Mouse (Mus musculus): ENCODE measurements around the gene Dnmt3c. TPM values are rescaled to one million over a fixed set of nuclear protein-coding genes. Genes with fewer than 3 reads are reported as not detected.
"Not testable (repeated sequence)": the region's sequence is repeated elsewhere in the genome, so short reads cannot be mapped to it uniquely, and the experiment has no call there.

The Dnmt3c gene
- total RNA-seq (2021), result not detected
- long read RNA-seq, experiment 1, result 0 reads
- long read RNA-seq, experiment 2, result 0 reads

DNA sequence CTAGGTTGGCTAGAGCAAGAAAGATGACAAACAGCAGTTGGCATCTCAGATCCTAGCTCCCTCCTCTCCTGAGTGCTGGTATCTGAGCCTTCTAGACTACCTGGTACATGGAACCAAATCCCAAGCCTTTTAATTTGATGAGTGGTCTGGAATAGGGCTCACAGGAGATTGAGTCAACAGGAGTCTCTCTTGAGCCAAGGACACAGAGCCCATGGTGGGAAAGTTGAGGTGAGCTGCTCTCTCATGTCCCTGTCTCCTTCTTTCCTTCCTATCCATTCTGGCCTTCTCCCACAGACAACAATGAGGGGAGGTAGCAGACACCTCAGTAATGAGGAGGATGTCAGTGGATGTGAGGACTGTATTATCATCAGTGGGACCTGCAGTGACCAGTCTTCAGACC, at the start of gene Dnmt3c:
TSS of gene Dnmt3c (plus strand) at position 301 of the 400 bp plus-strand sequence.
- no peak for DNase-seq (ENCODE audit: low spot score in 2 of 2)

DNA sequence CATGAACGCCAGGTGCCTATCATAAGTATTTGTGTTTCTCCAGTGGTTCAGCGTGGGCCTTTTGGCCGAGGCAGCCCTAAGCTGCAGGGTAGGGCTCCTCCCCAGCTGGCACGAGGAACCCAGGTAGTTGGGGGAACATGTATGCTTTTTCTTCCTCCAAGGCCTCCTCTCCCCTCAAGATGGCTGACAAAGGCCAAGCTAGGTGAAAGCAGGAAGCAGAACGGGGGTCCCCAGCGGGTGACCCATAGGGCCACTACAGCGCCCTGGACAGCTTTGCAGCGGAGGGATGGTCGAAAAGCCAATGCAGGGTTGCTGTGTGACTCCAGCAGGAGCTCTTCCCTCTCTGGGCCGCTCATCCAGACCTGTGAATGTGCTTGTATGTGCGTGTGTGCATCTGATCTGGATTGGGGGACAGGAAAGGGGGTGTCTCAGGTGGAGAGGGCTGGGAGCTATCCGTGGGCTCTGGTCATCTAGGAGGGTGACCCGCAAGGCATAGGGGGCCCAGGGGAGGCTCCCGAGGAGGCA, 47.6 kb upstream of the Dnmt3c start:
- no peak for DNase-seq (ENCODE audit: low spot score in 2 of 2)

DNA sequence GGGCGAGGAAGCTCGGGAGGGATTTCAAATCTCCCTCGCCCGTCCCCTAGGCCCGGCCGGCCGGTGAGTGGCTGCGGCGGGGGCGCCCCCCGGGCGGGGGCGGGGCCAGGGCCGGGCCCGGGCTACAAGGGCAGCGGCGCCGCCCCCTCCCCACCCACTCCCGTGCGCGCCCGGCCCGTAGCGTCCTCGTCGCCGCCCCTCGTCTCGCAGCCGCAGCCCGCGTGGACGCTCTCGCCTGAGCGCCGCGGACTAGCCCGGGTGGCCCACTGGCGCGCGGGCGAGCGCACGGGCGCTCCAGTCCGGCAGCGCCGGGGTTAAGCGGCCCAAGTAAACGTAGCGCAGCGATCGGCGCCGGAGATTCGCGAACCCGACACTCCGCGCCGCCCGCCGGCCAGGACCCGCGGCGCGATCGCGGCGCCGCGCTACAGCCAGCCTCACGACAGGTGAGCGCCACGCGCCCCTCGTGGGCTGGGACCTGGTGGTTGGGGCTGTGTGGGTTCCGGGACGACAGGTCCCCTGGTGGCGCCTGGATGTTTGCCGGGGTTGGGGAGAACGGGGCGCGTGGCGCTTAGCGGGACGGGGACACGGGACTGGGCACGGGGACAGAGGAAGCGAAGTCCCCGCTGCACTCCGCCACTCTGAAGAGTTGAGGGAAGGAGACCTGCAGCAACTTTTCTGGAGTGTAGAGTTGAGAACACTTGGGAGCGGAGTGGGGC, 47.0 kb upstream of the Dnmt3c start, which contains the start of gene Dnmt3b:
TSS of gene Dnmt3b (plus strand) at position 153 of the 716 bp plus-strand sequence.
- peak; percentile 20 to 37 for DNase-seq (ENCODE audit: low spot score in 2 of 2)

DNA sequence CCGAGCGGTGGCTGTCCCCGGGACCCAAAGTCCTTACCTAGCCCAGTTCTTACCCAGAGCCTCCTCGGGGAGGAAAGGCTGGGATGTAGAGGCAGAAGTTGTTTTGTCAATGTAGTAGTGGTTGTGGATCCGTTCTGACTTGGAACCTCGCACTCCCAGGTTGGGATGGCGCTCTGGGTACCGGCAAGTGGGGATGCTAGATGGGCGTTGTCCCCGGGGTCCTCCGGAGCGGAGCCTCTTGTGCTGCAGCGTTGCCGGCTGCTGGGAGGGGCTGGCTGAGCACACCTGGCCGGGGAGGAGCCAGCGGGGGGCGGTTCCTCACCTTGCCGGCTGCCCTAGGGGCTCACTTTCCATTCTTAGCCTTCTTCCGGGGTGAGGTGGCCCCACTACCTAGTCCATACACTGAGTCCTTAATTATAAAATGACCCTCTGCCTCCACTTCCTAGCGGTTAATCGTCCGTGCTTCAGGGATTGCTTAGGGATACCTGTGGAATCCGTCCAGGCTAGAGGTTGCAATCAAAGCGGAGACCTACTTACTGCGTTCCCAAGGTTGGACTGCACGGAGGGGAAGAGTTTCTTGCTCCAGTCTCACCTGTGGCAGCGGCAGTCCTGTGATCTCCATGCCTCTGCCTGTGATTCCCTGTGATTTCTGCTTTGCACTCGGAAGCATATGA, 46.3 kb upstream of the Dnmt3c start:
- DNase-seq (ENCODE audit: low spot score in 2 of 2), result no peak

DNA sequence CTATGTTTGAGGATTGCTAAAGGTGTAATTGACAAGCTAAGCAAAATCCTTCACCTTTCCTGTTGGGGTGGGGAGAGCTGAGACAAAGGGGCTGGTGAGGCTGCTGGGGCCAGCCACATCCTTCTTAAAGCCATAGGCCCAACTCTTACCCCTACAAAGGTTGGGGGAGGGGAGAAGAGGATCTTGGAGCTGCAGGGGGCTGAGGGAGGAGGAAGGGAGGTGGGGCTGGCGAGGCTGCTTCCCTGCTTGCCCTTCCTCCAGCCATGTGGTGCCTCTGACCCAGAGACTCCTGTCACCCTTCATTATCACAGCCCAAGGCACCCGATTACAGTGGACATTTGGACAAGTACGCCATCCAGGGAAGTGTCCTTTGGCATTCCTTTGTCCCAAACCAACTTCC, 44.8 kb upstream of the Dnmt3c start:
- no peak for DNase-seq (ENCODE audit: low spot score in 2 of 2)

DNA sequence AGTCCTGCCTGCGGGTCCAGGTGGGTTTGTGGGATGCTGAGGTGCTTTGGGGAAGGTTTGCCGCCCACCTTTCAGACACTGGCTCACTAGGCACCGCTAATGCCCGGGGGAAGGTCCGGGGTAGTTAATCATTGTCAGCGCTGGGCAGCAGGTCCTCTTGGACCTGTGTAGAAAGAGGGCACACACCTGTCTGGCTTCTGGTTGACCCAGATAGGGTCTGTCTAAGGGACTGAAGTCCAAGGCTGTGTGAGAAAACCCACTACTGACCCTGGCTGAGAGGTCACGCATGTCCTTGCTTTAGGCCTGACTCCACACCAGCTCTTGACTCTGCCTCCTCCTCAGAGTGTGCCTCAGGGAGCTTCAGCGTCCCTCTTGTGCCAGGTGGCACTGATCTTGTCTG, 38.8 kb upstream of the Dnmt3c start:
- not testable (repeated sequence) for DNase-seq (ENCODE audit: low spot score in 2 of 2)

DNA sequence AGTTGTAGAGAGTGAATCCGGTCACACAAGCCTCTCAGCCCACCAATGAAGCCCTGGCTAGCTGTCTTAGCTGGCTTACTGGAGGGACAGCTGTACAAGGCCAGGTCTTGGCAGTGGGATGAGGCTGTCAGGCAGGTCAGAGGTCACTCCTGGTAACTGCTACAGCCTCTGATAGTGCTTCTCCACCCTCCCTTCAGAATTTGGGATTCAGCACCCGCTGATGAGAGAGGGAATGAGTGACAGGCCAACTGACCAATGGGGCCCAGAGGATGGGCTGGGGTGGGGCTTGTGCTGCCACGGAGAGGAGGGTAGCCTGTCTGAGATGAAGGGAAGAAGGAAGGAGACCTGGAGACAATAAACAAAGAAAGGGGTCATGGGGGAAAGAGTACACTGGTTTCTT, 35.8 kb upstream of the Dnmt3c start:
- no peak for DNase-seq (ENCODE audit: low spot score in 2 of 2)

DNA sequence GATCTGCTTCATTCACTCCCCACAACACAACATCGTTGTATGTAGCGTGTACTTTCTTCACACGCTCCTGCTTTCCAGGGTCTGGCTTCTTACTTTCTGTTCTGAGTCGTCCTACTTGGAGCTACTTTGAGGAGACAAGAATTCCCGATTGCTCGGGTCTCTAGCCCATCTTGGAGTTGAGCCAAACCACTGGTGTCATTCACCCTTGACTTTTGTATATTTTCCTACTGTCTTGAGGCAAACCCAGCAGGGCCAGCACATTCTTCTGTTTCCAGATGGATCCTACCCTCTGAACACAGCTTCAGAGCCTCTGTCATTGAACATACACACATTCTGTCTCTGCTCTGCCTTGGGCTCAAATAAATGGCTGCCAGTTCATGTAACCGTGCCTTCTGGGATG, 31.1 kb upstream of the Dnmt3c start:
- no peak for DNase-seq (ENCODE audit: low spot score in 2 of 2)

DNA sequence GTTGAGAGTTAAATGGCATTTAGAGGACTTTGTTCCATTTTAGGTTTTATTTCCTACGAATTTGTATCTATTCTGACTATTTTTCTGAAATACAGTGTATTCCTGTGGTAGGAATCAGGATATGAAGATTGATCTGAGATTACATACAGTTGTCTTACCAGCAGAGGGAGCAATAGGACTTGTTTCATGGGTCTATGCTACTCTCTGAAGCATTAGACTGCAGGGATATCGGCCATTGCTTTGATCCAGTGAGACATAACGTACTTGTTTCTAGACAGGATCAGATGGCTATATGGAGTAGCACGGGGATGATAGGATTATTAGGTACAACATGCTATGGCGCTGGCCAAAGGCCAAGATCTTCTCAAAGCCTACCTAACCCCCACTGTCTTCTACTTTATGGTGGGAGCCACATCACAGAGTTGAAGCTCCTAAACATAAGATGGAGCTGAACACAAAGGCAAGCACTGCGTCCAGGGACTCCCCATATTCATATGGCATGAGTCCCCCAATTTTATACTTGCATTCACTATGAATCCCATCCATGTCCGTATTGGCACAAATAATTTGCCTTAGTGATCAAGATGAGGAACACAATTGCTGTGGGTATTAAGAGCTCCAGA, 27.6 kb upstream of the Dnmt3c start:
- no peak for DNase-seq (ENCODE audit: low spot score in 2 of 2)

DNA sequence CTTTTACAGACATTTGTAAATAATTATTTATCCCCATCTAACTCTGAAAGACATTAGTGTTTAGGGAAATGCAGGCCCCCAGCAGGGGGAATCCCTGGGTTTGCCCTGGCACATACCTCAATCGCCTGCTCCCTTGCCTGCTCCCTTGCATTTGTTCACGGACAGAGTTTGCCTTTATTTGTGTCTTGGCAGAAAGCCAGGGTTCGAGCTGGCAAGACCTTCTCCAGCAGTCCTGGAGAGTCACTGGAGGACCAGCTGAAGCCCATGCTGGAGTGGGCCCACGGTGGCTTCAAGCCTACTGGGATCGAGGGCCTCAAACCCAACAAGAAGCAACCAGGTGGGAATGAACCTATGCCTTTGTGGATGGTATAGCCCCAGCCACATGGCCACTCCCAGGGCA, 26.3 kb upstream of the Dnmt3c start:
- no peak for DNase-seq (ENCODE audit: low spot score in 2 of 2)

DNA sequence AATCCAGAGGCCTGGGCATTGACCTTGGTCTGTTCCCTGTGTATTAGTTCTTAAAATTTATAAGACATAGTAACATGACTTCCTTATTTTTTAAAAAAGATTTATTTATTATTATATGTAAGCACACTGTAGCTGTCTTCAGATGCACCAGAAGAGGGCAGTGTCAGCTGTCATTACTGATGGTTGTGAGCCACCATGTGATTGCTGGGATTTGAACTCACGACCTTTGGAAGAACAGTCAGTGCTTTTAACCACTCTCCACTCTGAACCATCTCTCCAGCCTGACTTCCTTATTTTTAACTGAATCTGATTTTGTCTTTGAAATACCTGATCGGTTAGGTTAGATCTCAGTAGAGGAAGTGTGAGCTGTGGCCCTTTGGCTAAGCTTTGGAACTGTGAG, 23.8 kb upstream of the Dnmt3c start:
- DNase-seq (ENCODE audit: low spot score in 2 of 2), result no peak

DNA sequence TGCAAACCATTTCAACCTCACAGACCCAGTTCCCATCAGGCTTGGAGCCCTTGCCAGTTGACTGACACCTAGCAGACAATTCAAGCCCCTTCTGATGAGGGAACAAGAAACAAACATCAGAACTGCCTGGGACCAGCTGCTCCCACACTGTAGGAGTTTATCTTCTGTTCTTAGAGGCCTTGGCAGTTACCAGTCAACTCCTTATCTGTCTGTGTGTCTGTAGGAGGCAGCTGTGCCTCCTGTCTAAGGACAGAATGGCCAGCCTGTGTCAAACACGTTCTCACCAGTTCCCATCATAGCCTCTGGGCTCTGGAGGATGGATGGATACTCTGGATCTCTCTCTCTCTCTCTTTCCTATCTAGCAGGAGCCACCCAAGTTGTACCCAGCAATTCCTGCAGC, 21.1 kb upstream of the Dnmt3c start:
- DNase-seq (ENCODE audit: low spot score in 2 of 2), result not testable (repeated sequence)

DNA sequence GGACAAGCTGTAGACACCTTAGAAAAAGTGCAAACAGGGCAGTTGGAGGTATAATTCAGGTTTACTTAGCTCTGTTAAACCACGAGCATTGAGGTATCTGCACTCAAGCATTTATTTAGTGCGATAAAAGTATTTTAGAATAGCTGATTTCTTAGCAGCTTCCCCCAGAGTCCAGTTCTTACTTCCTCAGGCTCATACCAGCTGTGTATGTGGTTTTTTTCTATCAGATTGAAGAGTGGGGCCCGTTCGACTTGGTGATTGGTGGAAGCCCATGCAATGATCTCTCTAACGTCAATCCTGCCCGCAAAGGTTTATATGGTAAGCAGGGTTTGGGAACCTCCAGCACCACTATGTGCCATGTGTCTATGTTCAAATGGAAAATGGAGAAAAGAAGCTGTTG, 19.5 kb upstream of the Dnmt3c start:
- DNase-seq (ENCODE audit: low spot score in 2 of 2), result no peak

DNA sequence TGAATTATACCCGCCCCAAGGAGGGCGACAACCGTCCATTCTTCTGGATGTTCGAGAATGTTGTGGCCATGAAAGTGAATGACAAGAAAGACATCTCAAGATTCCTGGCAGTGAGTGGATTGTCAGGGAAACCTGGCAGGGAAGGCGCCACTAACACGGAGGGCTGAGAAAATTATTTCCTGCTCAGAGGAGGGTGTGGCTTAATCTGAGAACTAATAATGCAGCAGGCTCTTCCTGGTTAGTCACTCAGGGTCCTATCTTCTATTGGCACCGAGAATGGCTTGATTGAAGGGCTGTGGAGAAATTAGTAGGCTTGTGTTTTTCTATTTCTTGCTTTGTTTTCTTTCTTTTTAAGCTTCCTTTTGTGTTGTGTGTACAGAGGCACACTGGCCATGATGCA, 18.9 kb upstream of the Dnmt3c start:
- DNase-seq (ENCODE audit: low spot score in 2 of 2), result no peak

DNA sequence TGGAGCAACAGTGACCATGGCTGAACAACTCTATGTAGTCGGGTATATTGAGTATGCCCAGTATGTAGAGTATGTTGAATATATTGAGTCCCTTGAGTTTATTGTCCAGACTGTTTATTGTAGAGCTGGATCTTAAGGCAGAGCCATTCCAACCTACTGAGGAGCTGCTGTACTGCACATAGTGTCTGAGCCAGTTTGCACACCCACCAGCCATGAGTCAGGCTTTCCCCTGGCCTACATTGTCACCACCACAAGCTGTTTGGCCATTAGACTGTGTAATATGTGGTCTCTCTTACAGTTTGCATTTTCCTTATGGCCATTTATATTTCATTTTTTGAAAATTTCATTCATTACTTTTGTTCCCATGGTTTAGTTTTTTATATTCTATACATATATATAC, 16.5 kb upstream of the Dnmt3c start:
- DNase-seq (ENCODE audit: low spot score in 2 of 2), result no peak

DNA sequence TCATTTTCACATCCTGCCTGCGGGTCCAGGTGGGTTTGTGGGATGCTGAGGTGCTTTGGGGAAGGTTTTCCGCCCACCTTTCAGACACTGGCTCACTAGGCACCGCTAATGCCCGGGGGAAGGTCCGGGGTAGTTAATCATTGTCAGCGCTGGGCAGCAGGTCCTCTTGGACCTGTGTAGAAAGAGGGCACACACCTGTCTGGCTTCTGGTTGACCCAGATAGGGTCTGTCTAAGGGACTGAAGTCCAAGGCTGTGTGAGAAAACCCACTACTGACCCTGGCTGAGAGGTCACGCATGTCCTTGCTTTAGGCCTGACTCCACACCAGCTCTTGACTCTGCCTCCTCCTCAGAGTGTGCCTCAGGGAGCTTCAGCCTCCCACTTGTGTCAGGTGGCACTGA, 3.0 kb upstream of the Dnmt3c start:
- not testable (repeated sequence) for DNase-seq (ENCODE audit: low spot score in 2 of 2)

DNA sequence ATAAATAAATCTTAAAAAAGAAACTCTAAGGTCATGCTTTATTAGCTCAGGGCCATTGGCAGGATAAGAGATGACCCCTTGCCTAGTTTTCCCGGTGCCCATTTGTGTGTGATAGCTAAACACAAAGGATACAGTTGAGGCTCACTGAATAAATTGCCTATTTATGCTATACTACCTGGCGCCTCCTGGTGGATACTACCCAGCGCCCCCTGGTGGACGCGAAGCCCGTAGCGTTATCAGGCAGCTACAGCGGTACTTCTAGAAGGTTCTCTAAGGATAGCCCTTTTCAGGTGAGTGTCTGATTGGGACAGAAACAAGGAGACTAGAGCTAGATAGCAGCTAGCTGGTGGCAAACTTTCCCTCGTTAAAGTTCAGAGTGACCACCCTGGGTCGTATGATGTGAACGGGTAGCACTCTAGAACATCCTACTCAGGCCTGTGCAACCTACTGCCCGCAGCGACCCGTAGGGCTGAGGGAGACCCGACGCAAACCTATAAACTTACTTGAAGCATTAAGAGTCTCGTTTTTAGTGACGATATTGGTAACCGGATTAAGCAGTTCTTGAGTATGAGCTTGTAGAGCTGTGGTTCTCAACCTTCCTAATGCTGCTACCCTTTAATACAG, 1.9 kb upstream of the Dnmt3c start:
- DNase-seq (ENCODE audit: low spot score in 2 of 2), result peak; percentile 11 to 41

DNA sequence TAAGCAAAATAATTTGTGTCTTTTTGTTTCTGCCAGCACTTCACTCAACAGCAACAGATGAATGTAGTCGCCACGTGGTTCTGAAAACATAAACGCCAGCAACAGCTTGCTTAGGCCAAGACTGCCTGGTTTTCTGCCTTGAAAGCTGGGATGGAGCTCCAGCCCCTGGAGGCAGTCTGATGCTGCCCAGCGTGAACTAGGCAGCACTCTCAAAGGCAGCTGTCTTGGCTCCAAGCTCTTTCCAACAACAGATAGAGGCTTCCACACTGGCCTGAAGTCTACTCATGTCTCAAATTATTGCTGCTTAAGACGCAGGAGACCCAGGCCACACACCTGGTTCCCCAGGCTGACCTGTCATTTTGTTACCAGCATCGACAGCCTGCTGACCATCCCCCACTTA, 6.9 kb downstream of the Dnmt3c start:
- DNase-seq (ENCODE audit: low spot score in 2 of 2), result no peak

DNA sequence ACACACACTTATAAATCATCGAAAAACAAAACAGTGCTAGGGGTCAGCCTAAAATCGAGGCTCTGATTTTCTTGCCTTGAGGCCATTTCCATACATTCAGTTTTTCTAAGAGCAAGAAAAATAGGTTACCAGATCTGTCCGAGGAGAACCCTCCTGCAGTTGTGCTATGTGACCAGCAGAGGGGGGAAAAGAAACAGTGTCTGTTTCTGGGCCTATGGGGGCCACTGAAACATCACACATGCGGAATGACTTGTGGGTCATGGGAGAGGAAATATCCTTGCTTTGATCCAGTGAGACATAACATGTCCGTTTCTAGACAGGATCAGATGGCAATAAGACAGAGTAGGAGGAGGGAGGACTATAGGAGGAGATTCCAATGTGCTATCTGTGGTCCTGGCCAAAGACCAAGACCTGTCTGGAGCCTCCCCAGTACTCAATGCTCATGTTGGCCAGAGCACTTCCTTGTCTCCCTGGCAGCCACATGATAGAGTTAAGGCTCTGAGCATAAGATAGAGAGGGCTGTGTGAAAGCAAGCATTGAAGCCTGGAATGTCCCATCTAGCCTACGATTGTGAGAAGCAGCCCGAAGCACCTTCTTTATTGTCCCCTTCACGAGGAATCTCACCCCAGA, 14.4 kb downstream of the Dnmt3c start:
- DNase-seq (ENCODE audit: low spot score in 2 of 2), result no peak

DNA sequence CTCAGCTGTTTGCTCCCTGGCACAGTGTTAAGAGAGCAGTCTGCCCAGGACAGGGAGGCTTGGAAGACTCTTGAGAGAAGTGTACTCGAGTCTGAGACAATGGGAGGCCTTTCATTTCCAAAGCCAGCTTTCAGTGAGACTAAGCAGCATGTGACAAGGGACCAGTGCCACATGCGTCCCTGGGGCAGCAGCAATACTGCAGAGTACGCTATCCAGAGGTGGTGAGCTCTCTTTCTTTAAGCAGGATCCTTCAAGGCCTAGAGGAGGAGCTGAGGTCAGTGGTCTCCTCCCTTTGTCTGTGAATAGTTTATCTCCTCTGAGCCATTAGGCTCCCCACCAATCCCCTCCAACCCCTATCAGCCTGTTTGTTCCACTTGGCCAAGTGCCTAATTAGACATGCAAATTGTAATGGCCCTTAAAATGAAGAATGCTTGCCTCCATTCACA, 16.2 kb downstream of the Dnmt3c start:
- no peak for DNase-seq (ENCODE audit: low spot score in 2 of 2)

DNA sequence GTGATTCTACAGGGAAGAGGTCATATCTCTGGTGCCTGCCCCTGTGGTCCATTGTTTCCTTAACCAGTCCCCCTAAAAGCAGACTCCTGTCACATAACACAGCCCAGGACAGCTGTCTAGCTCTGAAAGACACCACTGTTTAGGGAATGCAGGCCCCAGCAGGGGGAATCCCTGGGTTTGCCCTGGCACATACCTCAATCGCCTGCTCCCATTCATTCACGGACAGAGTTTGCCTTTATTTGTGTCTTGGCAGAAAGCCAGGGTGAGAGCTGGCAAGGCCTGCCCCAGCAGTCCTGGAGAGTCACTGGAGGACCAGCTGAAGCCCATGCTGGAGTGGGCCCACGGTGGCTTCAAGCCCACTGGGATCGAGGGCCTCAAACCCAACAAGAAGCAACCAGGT, 16.8 kb downstream of the Dnmt3c start:
- DNase-seq (ENCODE audit: low spot score in 2 of 2), result peak in 1 of 2 experiments; percentile 13

Measured in adrenal gland, postnatal 4 days (tissue).